11 mouse cellular contexts compared by ENCODE assay signal in the genomic region with DNA sequence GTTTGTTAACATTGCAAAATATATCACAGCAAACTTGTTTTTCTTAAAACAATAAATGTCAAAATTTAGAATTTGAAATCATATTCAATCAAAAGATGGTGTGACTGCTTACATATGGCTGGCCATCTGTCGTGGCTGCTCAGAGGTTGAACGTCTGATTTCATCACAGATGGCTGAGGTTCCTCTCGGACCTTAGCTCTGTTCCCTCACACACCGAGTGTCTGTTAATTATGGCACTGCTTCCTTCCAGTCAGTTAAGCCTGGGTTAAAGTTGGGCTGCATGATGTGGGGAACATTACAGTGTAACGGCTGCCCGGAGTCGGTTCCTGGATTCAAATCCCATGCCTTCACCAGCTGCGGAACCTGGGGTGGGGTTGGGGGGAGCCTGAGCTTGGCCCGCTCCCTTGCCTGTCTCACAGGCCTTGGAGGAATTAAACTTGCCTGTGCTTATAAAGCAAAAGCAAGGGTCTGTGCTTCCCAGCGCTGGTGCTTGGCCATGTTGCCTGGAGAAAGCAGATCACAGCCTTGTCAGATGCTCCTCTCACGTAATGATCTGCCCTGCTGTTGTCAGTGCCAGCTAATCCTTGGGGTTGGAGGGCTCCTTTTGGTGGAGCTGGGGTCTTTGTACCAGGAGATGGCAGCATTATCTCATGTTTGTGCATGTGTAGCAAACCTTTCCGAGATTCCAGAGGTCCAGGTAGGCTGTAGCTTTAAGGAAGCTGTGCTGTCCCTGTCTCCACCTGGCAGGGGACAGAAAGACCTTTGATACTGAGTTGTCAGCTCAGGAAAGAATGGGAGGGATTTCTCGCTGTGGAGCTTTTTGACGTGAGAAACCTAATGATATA. TPM values are rescaled to one million over a fixed set of nuclear protein-coding genes. Genes with fewer than 3 reads are reported as not detected.
DNase-seq lines count a peak whose midpoint lies in the region; ATAC-seq lines count a peak whose summit lies in the region.
"Had no signal": no experiment of that assay in that cellular context is flagged by ENCODE, and none has a peak within 500 bp of the region (broad histone marks: within the 10 kb centered on the region; RNA-seq: fewer than 3 reads in every experiment).

No protein-coding gene starts in this region.

- 85% methylated on average over 14 of the region's 14 CpGs for WGBS in kidney, embryonic 14.5 days
- WGBS in forebrain, embryonic 13.5 days: 75% methylated on average over 14 of the region's 14 CpGs
- 85% methylated on average over 14 of the region's 14 CpGs for WGBS in midbrain, embryonic 10.5 days

- H3K27me3 ChIP-seq in kidney, embryonic 14.5 days (ENCODE audit: control insufficient read depth, insufficient read depth, low read length): no peaks in the 10 kb centered on the region
- no peaks in the 10 kb centered on the region for H3K27me3 ChIP-seq in forebrain, embryonic 13.5 days
- H3K27me3 ChIP-seq in midbrain, embryonic 10.5 days (ENCODE audit: low read depth, poor library complexity, severe bottlenecking): no peaks in the 10 kb centered on the region
- H3K27me3 ChIP-seq: Patski had no signal

- H3K4me1 ChIP-seq in kidney, embryonic 14.5 days (ENCODE audit: control insufficient read depth, insufficient read depth, low read length): no peaks in the 10 kb centered on the region
- H3K4me1 ChIP-seq in forebrain, embryonic 13.5 days: peaks cover 27% of the 10 kb centered on the region
- peaks cover 33% of the 10 kb centered on the region for H3K4me1 ChIP-seq in midbrain, embryonic 10.5 days

- no peaks in the 10 kb centered on the region; the same call in 1 of the 2 replicates for H3K36me3 ChIP-seq in kidney, embryonic 14.5 days (ENCODE audit: control insufficient read depth, insufficient read depth, low read length)
- H3K36me3 ChIP-seq in forebrain, embryonic 13.5 days (ENCODE audit: poor library complexity, severe bottlenecking): peaks cover 7% of the 10 kb centered on the region
- peaks cover 10% of the 10 kb centered on the region for H3K36me3 ChIP-seq in midbrain, embryonic 10.5 days

- ATAC-seq in kidney, embryonic 14.5 days (ENCODE audit: low FRiP score, low TSS enrichment): no peak
- ATAC-seq in cerebellum, adult (ENCODE audit: insufficient number of reproducible peaks, low FRiP score, low TSS enrichment): peak; percentile 88
- peak; percentile 57 for ATAC-seq in forebrain, embryonic 13.5 days
- no peak for ATAC-seq in megakaryocyte, adult 5-6 weeks (ENCODE audit: poor library complexity, severe bottlenecking)
- ATAC-seq: Patski had no signal

- no peak overlapping the region for H3K4me3 ChIP-seq in kidney, embryonic 14.5 days (ENCODE audit: low read length)
- H3K4me3 ChIP-seq in forebrain, embryonic 13.5 days: no peak overlapping the region
- no peak overlapping the region for H3K4me3 ChIP-seq in midbrain, embryonic 10.5 days
- H3K4me3 ChIP-seq: heart, adult 2 months had no signal

- peak; percentile 19 to 40 for DNase-seq in kidney, adult 8-10 months
- DNase-seq in midbrain, embryonic 10.5 days (ENCODE audit: low spot score): no peak
- no peak for DNase-seq in heart, postnatal 4 days
- no peak for DNase-seq in urinary bladder, postnatal 10 days (ENCODE audit: low spot score)
- DNase-seq: heart, adult 2 months; lung, postnatal 14 days had no signal

- H3K9ac ChIP-seq in kidney, embryonic 14.5 days (ENCODE audit: low read depth, low read length): no peak overlapping the region
- no peak overlapping the region for H3K9ac ChIP-seq in forebrain, embryonic 13.5 days

- H3K9me3 ChIP-seq in kidney, embryonic 14.5 days (ENCODE audit: control insufficient read depth, low read length): no peaks in the 10 kb centered on the region; the same call in 1 of the 2 replicates
- H3K9me3 ChIP-seq in forebrain, embryonic 13.5 days (replicated peaks): no peaks in the 10 kb centered on the region
- H3K9me3 ChIP-seq in midbrain, embryonic 10.5 days (replicated peaks): peaks cover 4% of the 10 kb centered on the region; the same call in 1 of the 2 replicates

- H3K4me2 ChIP-seq in kidney, embryonic 14.5 days (replicated peaks; ENCODE audit: low read depth, low read length): no peak overlapping the region
- H3K4me2 ChIP-seq in forebrain, embryonic 13.5 days: no peak overlapping the region

- no peak overlapping the region for H3K27ac ChIP-seq in kidney, embryonic 14.5 days (ENCODE audit: low read depth, low read length)
- H3K27ac ChIP-seq in forebrain, embryonic 13.5 days: peak overlapping the region; percentile 79
- H3K27ac ChIP-seq in midbrain, embryonic 10.5 days (replicated peaks): peak overlapping the region; percentile 68
- H3K27ac ChIP-seq: heart, adult 2 months had no signal

RNA-seq across cellular contexts. Expression of a gene that starts 40.2 kb away (rescaled TPM):
- 43.6 and 48.9 TPM in 2 replicates for polyA plus RNA-seq in kidney, embryonic 14.5 days (2014; fragmentation: Nextera tagmentation; extraction: Ambion mirVana)
- 28.8 and 29.0 TPM in 2 replicates for polyA plus RNA-seq in forebrain, embryonic 13.5 days (2015; fragmentation: Nextera tagmentation; extraction: Ambion mirVana)
- polyA plus RNA-seq in midbrain, embryonic 10.5 days (2016; fragmentation: Nextera tagmentation; extraction: Ambion mirVana): 36.0 and 37.8 TPM in 2 replicates
- total RNA-seq in heart, postnatal 4 days (2021): 10 to 100 TPM; 32.4 to 35.8 TPM
- total RNA-seq in megakaryocyte, adult 5-6 weeks (2015): 41.4 and 56.0 TPM in 2 replicates
- 37.8 and 49.9 TPM in 2 replicates for total RNA-seq in megakaryocyte, adult 5-6 weeks (2017)

Comparison
In these comparisons a context has a peak if more than half of its experiments do, and no peak if none do; other contexts are left out.
1. DNase-seq: peak in kidney, adult 8-10 months (2 of 2); none in midbrain, embryonic 10.5 days (single experiment), heart, postnatal 4 days (single experiment) and urinary bladder, postnatal 10 days (single experiment).
2. ATAC-seq: peak in cerebellum, adult (single experiment) and forebrain, embryonic 13.5 days (single experiment); none in kidney, embryonic 14.5 days (single experiment) and megakaryocyte, adult 5-6 weeks (single experiment).